Mouse (Mus musculus) intestine, embryonic 14.5 days (tissue): ENCODE results near the gene Xxylt1. TPM values are rescaled to one million over a fixed set of nuclear protein-coding genes. Genes with fewer than 3 reads are reported as not detected.

Experiments used
- ATAC-seq: fragments of 200-750 bp; cut with Nextera tagmentation; replicated peaks from 2 replicates; pipeline ENCODE4 v1.8.0; 2017; ENCODE audit warnings: low read depth, moderate number of reproducible peaks, moderate TSS enrichment, moderate library complexity; ENCODE audit not compliant: low FRiP score, low TSS enrichment
- DNase-seq: peaks from one replicate; pipeline ENCODE4 v3.0.0-alpha.2; 2018; ENCODE audit warnings: low spot score
- H3K27ac ChIP-seq: fragments of 300-500 bp; sonication (generic); 2 replicates; pipeline ENCODE4 v1.5.1; 2014; ENCODE audit warnings: low read depth, mild to moderate bottlenecking, control low read depth
- H3K27me3 ChIP-seq: fragments of 300-500 bp; sonication (generic); replicated peaks from 2 replicates; pipeline ENCODE4 v1.6.1; 2014; ENCODE audit warnings: low read length, control low read depth; ENCODE audit not compliant: control insufficient read depth, insufficient read depth
- H3K36me3 ChIP-seq: fragments of 300-500 bp; sonication (generic); 2 replicates; pipeline ENCODE4 v1.6.1; 2014; ENCODE audit warnings: low read length, control low read depth; ENCODE audit not compliant: control insufficient read depth, insufficient read depth
- H3K4me1 ChIP-seq: fragments of 300-500 bp; sonication (generic); replicated peaks from 2 replicates; pipeline ENCODE4 v1.6.1; 2014; ENCODE audit warnings: low read length, control low read depth, mixed read lengths; ENCODE audit not compliant: control insufficient read depth, insufficient read depth
- H3K4me2 ChIP-seq: fragments of 300-500 bp; sonication (generic); 2 replicates; pipeline ENCODE4 v1.6.1; 2014; ENCODE audit warnings: low read length
- H3K4me3 ChIP-seq: fragments of 300-500 bp; sonication (generic); 2 replicates; pipeline ENCODE4 v1.5.1; 2014; ENCODE audit warnings: low read depth, low read length, control low read depth, mixed read lengths
- H3K9ac ChIP-seq: fragments of 300-500 bp; sonication (generic); 2 replicates; pipeline ENCODE4 v1.6.1; 2014; ENCODE audit warnings: mild to moderate bottlenecking, low read length
- H3K9me3 ChIP-seq: fragments of 300-500 bp; sonication (generic); 2 replicates; pipeline ENCODE4 v1.6.1; 2016; ENCODE audit warnings: low read length, control low read depth; ENCODE audit not compliant: control insufficient read depth
- WGBS: fragments of 180-500 bp; shearing (Covaris S2); extraction: QIAGEN DNeasy Blood & Tissue Kit; methylation state at CpG from one replicate; pipeline ENCODE4 v1.1.7; 2014; 5-methylcytosine and 5-hydroxymethylcytosine counted together
- polyA plus RNA-seq: library from polyadenylated mRNA; unstranded; fragments of >200 nt; fragmentation: Nextera tagmentation; extraction: Ambion mirVana; gene quantifications from 2 replicates; pipeline ENCODE4 v1.2.1, GENCODE M21; 2014

Gene Xxylt1
- polyA plus RNA-seq, 1 experiment from 2014 or later = 20.4 TPM

DNA sequence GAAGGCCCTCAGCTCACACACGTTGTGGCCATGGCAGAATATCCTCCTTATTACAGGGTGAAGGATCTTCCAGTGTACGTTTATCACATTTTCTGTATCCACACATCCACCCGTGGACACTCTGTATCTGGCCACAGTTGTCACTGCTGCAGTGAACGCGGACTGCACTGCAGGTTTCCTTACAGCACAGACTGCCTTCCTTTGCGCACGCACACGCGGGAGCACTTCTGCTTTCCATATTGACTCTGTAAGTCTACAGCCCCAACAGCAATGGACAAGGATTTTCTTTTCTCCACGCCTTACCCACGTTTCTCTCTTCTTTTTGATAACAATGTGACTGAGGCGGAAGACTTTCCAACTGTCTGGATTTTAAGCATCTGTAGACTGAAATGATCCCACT lies 106.7 kb downstream of the Xxylt1 start:
- ATAC-seq (no peak), DNase-seq (no peak)
- no peaks in the 10 kb centered on the region for H3K36me3 ChIP-seq
- H3K27ac ChIP-seq = no peak overlapping the region
- H3K27me3 ChIP-seq = no peaks in the 10 kb centered on the region
- H3K9me3 ChIP-seq = no peaks in the 10 kb centered on the region
- peaks cover 24% of the 10 kb centered on the region for H3K4me1 ChIP-seq
- H3K4me3 ChIP-seq = no peak overlapping the region
- H3K4me2 ChIP-seq = no peak overlapping the region
- no peak overlapping the region for H3K9ac ChIP-seq
- WGBS = 75% methylated on average over 12 of the region's 12 CpGs

DNA sequence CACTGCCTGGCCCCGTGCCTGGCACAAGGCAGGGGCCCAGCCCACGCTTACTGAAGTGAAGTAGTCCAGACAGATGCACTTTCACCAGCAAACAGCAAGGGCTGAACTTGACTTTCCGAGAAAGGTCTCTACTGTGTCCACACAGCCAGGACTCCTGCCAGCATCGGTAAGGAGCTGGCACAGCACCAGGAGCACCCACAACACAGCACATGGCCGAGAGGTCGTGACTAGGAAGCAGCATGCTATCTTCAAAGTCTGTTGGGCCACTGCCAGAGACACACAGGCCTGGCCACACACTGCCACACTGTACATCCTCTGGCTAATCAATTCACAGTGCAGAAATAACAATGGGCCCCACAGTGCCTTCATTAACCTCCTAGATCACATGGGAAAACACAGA lies 107.8 kb downstream of the Xxylt1 start:
- Histone ChIP-seq H3K9me3 (no peaks in the 10 kb centered on the region), H3K27me3 (no peaks in the 10 kb centered on the region), H3K9ac (no peak overlapping the region), H3K27ac (0 out of 2 replicates have a peak overlapping the region, but pooled peaks have one; percentile 6), H3K36me3 (no peaks in the 10 kb centered on the region), H3K4me2 (no peak overlapping the region), H3K4me1 (peaks cover 24% of the 10 kb centered on the region), H3K4me3 (no peak overlapping the region)
- ATAC-seq (no peak), DNase-seq (no peak)
- WGBS = 28% methylated on average over 6 of the region's 6 CpGs

DNA sequence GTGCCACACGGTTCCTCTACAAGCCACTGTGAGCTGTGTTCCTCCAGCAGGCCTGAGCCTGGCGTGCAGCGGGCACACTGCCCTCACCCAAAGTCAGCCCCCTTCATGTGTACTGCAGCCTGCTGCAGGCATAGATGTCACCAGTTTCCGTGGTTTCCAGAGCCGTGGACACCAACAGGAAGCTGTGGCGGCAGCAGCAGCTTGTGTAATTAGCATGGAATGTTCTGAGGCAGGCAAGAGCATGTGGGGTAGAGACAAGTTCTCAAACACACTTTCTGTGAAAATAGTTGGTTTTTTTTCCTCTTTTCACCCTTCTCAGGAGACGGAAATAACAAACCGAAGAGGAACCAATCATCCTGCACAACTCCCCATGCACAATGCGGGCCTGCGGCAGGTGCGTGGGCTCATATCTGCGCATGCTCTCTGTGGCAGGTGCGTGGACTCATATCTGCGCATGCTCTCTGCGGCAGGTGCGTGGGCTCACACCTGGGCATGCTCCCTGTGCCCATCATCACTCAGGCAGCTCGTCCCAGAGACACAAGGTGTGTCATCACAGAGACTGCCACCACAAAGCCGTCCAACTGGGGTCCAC lies 109.2 kb downstream of the Xxylt1 start:
- WGBS = 88% methylated on average over 18 of the region's 18 CpGs
- H3K4me1 ChIP-seq = peaks cover 19% of the 10 kb centered on the region
- H3K9me3 ChIP-seq = no peaks in the 10 kb centered on the region
- DNase-seq (no peak), ATAC-seq (no peak)
- H3K27me3 ChIP-seq = no peaks in the 10 kb centered on the region
- H3K4me2 ChIP-seq = no peak overlapping the region
- no peak overlapping the region for H3K9ac ChIP-seq
- H3K36me3 ChIP-seq = no peaks in the 10 kb centered on the region
- no peak overlapping the region for H3K4me3 ChIP-seq
- H3K27ac ChIP-seq = no peak overlapping the region

DNA sequence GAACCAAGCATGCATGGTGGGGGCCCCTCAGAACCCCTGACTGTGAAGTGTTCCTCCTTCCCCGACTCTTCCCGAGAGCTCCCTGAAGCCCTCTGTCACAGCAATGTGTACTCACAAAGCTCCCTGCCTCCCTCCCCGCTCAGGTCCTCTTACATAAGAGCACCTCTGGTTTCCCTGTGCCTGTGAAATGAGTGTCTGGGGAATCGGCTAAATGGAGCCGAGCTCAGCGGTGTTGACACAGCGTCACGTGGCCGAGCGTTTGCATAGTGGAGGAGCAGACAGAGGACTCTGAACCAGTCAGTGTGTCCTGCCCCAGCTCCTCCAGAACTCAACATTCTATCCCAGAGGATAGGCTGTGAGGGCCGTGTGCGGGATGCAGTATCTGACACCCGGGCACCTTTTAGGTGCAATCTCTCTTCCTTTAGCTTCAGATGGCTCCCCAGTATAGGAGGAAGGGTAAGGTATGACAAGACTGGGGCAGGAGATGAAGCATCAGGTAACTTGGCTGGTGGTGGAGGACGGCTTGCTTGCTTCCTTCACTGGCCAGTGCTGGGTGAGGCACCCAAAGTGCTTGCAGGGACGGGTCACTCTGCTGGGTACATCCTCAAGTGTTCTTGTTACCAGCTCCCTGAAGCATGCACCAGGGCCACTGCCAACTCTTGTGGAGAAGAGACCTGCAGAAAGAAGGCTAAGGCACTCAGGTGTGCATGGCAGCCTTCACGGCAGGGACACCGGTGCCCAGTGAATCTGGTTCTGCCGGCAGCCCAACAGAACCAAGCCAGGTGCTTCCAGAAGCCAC lies 111.8 kb downstream of the Xxylt1 start:
- Histone ChIP-seq H3K4me2 (no peak overlapping the region), H3K4me1 (peaks cover 14% of the 10 kb centered on the region), H3K27ac (peak overlapping the region; percentile 10; the same call in 1 of the 2 replicates), H3K27me3 (no peaks in the 10 kb centered on the region), H3K9me3 (no peaks in the 10 kb centered on the region), H3K36me3 (no peaks in the 10 kb centered on the region), H3K9ac (no peak overlapping the region), H3K4me3 (no peak overlapping the region)
- peak; percentile 77 for ATAC-seq
- DNase-seq = peak; percentile 70
- WGBS = 61% methylated on average over 18 of the region's 18 CpGs

DNA sequence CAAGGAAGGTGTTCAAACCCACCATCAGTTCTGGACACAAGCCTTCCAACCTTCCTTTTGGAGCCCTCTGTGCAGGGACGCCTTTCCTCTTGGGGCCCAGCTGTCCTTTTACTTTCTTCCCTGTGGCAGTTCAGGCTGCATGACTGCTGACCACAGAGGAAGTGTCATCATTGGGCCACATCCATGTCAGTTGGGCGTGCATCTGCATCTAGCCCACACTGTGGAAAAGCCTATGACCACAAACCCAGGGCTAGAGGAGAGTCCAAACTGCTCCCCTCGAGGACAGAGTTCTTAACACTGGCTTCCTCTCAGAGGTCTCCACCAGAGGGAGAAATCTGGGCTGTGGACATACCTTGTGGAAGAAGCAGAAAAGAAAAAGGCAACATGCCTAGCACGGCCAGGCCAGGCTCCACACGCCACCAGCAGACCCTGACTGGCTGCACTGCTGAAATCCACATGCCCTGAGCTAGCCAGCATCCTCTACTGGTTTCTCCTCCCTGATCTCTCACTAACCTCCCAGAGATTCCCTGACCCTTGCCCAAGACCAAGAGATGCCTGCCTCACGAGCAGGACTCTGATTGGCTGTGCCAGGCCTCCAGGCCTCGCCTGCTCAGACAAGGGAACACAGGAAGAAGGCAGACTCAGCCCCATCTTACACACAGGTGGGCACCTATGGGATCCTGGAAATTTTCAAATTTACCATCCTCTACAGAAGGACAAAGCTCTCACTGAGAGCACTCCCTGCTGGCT lies 112.7 kb downstream of the Xxylt1 start:
- peaks cover 13% of the 10 kb centered on the region for H3K4me1 ChIP-seq
- H3K27ac ChIP-seq = peak overlapping the region; percentile 10; the same call in 1 of the 2 replicates
- no peaks in the 10 kb centered on the region for H3K36me3 ChIP-seq
- 84% methylated on average over 7 of the region's 7 CpGs for WGBS
- no peaks in the 10 kb centered on the region for H3K9me3 ChIP-seq
- ATAC-seq = 0 out of 2 replicates have a peak, but pooled peaks have one; percentile 6
- no peak overlapping the region for H3K4me3 ChIP-seq
- no peaks in the 10 kb centered on the region for H3K27me3 ChIP-seq
- no peak for DNase-seq
- H3K4me2 ChIP-seq = no peak overlapping the region
- no peak overlapping the region for H3K9ac ChIP-seq

DNA sequence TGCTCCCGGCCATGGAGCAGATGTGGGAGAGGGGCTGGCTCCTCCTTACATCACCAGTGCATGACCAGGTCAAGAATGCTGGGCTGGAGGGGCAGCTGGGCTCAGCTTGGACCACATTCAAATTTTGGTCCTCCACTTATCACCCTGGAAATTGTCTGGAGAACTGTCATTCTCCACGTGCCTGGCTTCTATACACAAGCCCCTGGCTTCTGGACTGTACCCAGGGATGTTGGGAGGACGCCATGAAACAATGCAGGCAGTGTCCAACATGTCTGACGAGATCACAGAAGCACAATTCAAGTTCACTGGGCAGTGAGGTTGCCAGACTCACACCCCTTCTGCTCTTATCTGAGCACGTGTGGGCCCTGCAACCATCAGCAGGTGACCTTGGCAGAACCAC lies 114.5 kb downstream of the Xxylt1 start:
- no peak overlapping the region for H3K9ac ChIP-seq
- ATAC-seq = no peak
- H3K4me1 ChIP-seq = no peaks in the 10 kb centered on the region
- H3K4me3 ChIP-seq = no peak overlapping the region
- no peaks in the 10 kb centered on the region for H3K9me3 ChIP-seq
- H3K27me3 ChIP-seq = no peaks in the 10 kb centered on the region
- H3K4me2 ChIP-seq = no peak overlapping the region
- 45% methylated on average over 5 of the region's 5 CpGs for WGBS
- no peak overlapping the region for H3K27ac ChIP-seq
- DNase-seq = no peak
- no peaks in the 10 kb centered on the region for H3K36me3 ChIP-seq

DNA sequence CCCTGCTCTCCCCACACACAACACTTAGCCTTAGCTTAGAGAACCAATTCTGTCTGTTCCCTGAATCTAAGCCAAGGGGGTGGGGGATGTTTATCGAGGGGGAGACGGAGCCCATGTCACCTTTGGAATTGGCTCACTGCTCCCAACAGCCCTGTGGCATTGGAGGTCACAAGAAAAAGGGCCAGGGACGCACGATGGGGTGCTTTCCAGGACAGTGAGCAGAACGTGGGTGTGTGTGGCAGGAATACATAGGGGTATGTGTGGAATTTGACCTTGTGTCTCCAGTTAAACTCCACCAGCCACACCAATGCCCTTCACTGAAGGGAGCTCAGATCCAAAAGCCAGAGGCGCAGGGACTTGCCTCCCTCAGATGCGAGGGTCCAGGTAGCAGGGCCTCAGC lies 116.3 kb downstream of the Xxylt1 start:
- H3K4me1 ChIP-seq = 0 out of 2 replicates have a peak, but pooled peaks cover 5% of the 10 kb centered on the region
- no peak overlapping the region for H3K4me3 ChIP-seq
- H3K9ac ChIP-seq = no peak overlapping the region
- H3K27me3 ChIP-seq = no peaks in the 10 kb centered on the region
- no peak for DNase-seq
- 61% methylated on average over 7 of the region's 7 CpGs for WGBS
- no peak overlapping the region for H3K4me2 ChIP-seq
- no peak for ATAC-seq
- H3K27ac ChIP-seq = no peak overlapping the region
- no peaks in the 10 kb centered on the region for H3K9me3 ChIP-seq
- no peaks in the 10 kb centered on the region for H3K36me3 ChIP-seq

DNA sequence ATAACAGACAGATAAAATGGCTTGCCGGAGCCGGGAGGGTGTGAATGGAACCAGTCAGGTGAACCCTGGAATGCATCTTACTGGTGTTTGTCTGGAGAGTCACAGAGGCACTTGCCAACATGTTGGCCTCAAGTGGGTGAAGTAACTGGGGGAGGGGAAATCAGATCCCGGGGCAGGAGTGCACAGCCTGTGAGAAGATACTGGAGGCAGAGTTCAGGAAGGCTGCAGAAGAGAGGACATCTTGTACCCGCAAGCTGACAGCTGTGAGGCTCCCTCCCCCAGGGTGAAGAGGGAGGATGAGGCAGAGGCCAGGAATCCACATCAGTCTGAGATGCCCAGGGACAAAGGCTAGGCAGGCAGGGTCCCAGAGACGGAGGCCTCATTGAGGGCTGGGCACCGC lies 116.8 kb downstream of the Xxylt1 start:
- 0 out of 2 replicates have a peak, but pooled peaks cover 8% of the 10 kb centered on the region for H3K4me1 ChIP-seq
- H3K9ac ChIP-seq = no peak overlapping the region
- no peaks in the 10 kb centered on the region for H3K27me3 ChIP-seq
- no peak overlapping the region for H3K27ac ChIP-seq
- ATAC-seq = no peak
- no peaks in the 10 kb centered on the region for H3K9me3 ChIP-seq
- H3K4me3 ChIP-seq = no peak overlapping the region
- no peak for DNase-seq
- 76% methylated on average over 6 of the region's 6 CpGs for WGBS
- H3K36me3 ChIP-seq = no peaks in the 10 kb centered on the region
- no peak overlapping the region for H3K4me2 ChIP-seq
